Mouse (Mus musculus): ENCODE measurements at regions not wholly inside any gene's neighbourhood (a gene's known extent, or its start where the extent isn't known, plus 50 kb on each side); places are given as distances from the start of the nearest gene placed in this dataset.

DNA sequence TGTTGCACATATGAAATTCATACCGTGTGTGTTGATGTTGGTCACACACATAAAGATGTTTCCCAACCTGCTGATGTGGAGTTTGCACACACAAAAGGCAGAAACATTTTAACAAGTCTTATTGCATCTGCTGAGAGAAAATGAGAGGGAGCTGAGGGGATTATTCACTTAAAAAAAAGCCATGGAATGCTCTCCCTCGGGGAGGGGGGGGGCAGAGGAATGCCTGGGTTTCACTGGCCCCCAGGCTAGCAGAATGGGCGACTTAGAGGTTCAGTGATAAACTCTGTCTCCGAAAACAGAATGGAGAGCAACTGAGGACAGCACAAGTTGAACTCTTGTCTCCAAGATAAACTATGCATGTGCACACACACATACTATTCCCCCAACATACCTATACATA, 392.4 kb upstream of the Id4 start:
- TF ChIP-seq CTCF (IDR thresholded peaks at IDR 0.05; ENCODE audit: low read depth) (no peak), EP300 (optimal IDR thresholded peaks at IDR 0.05) (no peak)
